Mouse (Mus musculus) myocyte (in vitro differentiated cells): ENCODE data around the gene Ssu72.
A peak's percentile ranks its signal among the peaks of the same experiment; 100 is the strongest.

Source experiments
- E2F4 ChIP-seq: IDR thresholded peaks from one replicate; pipeline ENCODE4 v1.6.1; 2011; ENCODE audit warnings: mild to moderate bottlenecking, control low read depth, moderate library complexity; ENCODE audit not compliant: insufficient read depth
- MAX ChIP-seq: IDR thresholded peaks from one replicate; pipeline ENCODE4 v1.6.1; 2011; ENCODE audit warnings: low read depth, mild to moderate bottlenecking, control low read depth
- MYOD1 ChIP-seq, 3 experiments: IDR thresholded peaks; one replicate each; pipeline ENCODE4 v1.6.1; 2011; ENCODE audit warnings: control low read depth in 2 of 3, low read depth in 2 of 3, mild to moderate bottlenecking in 2 of 3, moderate library complexity in 1 of 3; ENCODE audit not compliant: insufficient read length in 2 of 3, control insufficient read depth in 1 of 3
- MYOG ChIP-seq, 3 experiments: IDR thresholded peaks; one replicate each; pipeline ENCODE4 v1.6.1; 2011; ENCODE audit warnings: control low read depth in 2 of 3, low read depth in 2 of 3, mild to moderate bottlenecking in 2 of 3; ENCODE audit not compliant: insufficient read length in 2 of 3, control insufficient read depth in 1 of 3, insufficient read depth in 1 of 3
- POLR2A ChIP-seq: IDR thresholded peaks from one replicate; pipeline ENCODE4 v1.6.1; 2011; ENCODE audit warnings: low read depth, mild to moderate bottlenecking, control low read depth, moderate library complexity; ENCODE audit not compliant: insufficient read length
- POLR2AphosphoS2 ChIP-seq: IDR thresholded peaks from one replicate; pipeline ENCODE4 v1.6.1; 2011; ENCODE audit warnings: low read depth, control low read depth; ENCODE audit not compliant: insufficient read length
- REST ChIP-seq: IDR thresholded peaks from one replicate; pipeline ENCODE4 v1.6.1; 2011; ENCODE audit warnings: mild to moderate bottlenecking, control low read depth, moderate library complexity; ENCODE audit not compliant: insufficient read depth, insufficient read length
- TCF12 ChIP-seq: IDR thresholded peaks from one replicate; pipeline ENCODE4 v1.6.1; 2011; ENCODE audit warnings: mild to moderate bottlenecking, control low read depth; ENCODE audit not compliant: poor library complexity, insufficient read depth, severe bottlenecking
- TCF3 ChIP-seq: IDR thresholded peaks from one replicate; pipeline ENCODE4 v1.6.1; 2011; ENCODE audit warnings: low read depth, control low read depth; ENCODE audit not compliant: insufficient read length
- USF1 ChIP-seq: IDR thresholded peaks from one replicate; pipeline ENCODE4 v1.6.1; 2011; ENCODE audit warnings: low read depth, mild to moderate bottlenecking, control low read depth, moderate library complexity

DNA sequence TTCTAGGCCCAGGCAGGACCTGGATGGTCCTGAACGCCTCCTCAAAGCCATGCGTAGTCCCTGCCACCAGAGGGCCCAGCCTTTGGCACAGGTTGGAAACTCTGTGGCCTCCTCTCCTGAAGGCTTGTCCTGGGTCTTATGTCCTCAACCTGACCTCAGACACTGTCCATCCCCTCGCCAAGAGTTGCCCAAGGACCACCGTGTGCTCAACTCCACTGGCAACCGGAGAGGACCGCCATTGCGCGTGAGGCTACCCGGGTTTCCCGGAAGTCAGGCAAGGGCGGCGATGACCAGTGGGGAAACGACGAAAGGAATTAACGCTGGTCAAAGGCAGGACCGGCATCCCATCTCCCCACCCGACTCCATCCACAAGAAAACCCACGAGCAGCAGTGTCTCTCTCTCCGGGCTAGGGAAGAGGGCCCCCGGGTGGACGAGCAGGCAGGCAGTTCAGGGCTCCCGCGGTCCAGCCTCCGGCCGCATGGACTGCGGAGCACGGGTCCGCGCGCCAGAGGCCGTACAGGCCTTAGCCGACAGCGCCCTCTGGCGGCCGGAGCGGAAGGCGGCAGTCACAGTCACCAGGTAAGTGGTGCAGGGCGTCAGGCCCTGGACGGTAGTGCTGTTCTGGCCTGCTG, 65.4 kb downstream of the Ssu72 start:
- peak; percentile 79 for TF ChIP-seq POLR2A
- TF ChIP-seq TCF3, result no peak
- TF ChIP-seq TCF12, result no peak
- TF ChIP-seq REST, result no peak
- peak; percentile 86 for TF ChIP-seq POLR2AphosphoS2
- TF ChIP-seq E2F4, result no peak
- TF ChIP-seq MYOG (IDR thresholded peaks at IDR 0.05; ENCODE audit: control insufficient read depth in 1 of 3, insufficient read depth in 1 of 3, insufficient read length in 2 of 3, low read depth in 2 of 3), result peak in 1 of 3 experiments; percentile 10
- peak in 1 of 3 experiments; percentile 14 for TF ChIP-seq MYOD1 (IDR thresholded peaks at IDR 0.05; ENCODE audit: control insufficient read depth in 1 of 3, insufficient read length in 2 of 3, low read depth in 2 of 3)
- no peak for TF ChIP-seq MAX
- TF ChIP-seq USF1, result no peak
